Mouse (Mus musculus) frontal cortex, adult (tissue): ENCODE results near the gene Rspry1.

Source experiments
- ATAC-seq: cut with Nextera tagmentation; 2 replicates; pipeline ENCODE4 v1.9.2; 2017; ENCODE audit warnings: mild to moderate bottlenecking, moderate library complexity, mixed read lengths; ENCODE audit not compliant: low TSS enrichment

Rspry1 gene

DNA sequence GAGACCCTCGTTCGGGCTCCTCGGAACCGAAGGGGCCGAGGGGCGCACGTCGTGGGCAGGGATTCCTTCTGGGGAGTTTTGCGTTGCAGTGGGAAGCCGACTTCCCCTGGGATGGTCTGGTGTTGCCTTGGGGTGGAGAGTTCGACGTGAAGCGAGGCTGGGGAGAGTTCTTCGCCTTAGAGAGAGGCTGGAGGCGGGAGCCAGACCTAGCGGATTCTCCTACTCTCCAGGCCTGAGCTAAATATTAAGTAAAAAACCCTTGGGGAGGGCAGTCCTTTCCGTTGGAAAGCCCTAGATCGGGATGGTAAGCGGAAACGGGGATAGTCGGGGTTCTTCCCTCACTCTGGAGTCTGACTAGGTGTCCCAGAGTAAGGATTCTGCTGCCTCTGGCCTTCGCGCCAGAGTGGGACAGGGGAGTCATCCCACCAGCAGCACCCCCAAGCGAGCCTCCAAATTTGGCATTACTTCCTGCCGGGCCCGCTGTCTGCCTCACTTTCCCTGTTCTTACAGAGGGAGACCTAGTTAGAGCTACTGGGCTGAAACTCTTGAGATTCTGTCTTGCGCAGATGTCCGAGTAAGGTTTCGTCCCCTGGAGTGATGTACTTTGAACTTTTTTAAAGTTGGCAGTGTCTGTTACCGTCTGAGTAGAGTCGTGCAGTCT is 864 bp downstream of the Rspry1 start:
- ATAC-seq: no peak

DNA sequence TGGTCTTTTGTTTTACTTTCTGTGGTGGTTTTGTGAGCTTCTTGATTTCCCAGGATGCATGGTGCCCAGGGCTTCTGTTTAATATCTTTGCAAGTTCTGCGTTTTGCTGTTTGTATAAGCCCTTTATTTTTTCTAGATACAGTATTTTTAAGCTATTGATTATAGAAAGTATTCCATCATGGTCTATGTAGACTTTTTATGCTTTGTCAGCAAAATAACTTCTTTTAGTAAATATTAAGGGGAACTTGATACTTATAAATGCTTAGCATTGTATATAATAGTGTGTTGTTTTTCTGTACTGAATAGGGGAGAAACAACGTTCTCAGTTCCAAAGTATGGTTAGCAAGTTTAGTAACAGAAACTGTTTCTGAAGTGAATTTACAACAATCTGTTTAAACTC is 2.3 kb downstream of the Rspry1 start:
- no peak for ATAC-seq

DNA sequence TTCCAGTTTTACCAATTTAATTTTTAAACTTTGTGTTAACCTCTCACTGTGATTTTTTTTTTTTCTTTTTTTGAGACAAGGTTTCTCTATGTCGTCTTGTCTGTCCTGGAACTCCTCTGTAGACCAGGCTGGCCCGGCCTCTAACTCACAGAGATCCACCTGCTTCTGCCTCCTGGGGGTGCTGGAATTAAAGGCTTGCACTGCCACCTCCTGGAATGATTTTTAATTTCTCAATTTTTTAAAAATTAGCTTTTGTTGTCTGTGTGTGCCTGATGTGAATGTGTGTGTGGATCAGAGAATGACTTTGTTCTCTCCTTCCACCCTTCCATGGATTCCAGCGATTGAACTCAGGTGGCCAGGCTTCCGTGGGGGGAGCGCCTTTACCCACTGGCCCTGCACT is 5.3 kb downstream of the Rspry1 start:
- no peak for ATAC-seq

DNA sequence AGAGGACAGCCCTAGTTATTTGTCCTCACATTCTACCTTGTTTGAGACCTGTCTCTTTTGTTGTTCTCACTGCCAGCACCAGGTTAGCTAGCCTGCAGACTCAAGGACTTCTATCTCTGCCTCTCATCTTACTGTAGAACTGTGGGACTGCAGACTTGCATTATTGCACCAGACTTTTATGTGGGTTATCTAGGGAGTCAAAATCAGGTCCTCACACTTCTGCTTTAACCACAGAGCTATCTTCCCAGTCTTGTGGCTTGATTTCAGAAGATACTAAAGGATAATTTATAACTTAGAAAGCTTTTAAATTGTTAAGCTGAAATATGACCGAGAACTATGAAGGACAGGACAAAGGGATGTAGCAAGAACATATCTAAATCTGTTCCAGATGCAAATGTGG is 23.1 kb downstream of the Rspry1 start:
- no peak for ATAC-seq

DNA sequence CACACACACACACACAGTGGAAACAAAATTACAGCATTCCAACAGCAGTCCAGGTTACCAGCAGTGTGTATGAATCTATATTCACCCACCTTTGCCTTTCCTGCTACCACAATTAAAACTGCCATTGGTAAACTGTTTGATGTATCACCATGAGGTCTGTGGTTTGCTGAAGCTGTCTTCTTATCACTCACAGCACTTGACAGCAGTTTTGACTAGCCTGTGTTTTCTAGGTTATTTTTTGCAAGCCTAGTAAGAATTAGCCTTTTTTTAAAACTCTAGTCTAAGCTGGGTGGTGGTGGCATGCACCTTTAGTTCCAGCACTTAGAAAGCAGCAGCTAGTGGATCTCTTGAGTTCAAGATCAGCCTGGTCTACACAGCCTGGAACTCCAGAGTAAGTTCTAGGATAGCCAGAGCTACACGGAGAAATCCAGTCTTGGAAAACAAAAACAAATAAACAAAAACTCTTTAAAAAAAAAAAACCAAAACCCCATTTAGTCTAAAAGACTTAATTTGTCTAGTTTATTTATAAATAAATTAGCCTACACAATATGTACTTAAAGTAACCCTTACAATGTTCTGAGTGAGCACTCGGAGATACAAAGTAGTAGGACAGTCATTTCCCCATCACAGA is 31.9 kb downstream of the Rspry1 start:
- ATAC-seq: no peak

DNA sequence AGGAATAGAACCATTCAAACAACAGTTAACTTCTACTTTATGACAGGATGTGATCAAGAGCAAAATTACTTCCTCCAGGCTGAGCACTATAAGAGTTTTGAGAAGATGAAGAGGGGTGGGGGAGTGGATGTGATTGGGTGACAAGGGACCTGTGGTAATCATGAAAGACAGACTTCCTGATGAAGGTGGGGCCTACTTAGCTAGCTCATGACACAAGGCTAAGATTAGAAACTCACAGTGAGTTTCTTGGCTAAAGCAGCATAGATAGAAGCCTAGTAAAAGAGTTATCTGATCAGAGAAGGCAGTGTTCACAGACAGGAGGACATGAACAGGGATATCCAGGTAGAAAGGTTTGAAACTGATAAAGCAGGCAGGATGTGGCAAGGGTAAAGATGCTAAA is 32.5 kb downstream of the Rspry1 start:
- ATAC-seq: no peak

DNA sequence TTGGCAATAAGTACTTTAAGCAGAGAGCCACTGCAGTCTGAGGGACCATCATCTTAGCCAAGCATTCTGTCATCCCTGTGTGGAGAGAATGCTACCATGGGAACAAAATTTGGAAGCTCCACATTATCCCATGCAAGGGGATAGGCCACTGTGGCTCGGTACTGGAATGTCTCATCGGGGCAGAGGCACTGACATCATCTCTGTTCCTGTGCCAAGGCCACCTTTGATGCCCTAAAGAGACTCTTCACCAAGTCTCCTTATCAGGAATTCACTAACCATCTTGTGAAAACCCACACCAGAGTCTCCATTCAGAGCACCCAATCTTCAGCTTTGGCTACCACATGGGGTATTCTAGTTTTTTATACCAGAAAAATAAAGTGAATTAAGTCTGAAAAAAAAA is 39.4 kb downstream of the Rspry1 start:
- ATAC-seq: no peak

DNA sequence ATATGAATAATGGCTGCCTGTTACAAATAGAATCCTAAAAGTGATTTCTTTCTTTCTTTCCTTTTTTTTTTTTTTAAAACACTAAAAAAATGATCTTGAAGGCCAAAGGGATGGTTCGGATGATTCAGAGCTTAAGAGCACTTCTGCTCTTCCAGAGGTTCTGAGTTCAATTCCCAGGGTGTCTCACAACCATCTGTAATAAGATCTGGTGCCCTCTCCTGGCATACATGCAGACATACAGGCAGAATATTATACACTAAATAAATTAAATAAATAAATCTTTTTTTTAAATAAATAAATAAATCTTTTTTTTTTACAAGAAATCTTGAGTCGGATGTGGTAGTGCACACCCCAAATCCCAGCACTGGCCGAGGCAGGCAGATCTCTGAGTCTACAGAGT is 40.2 kb downstream of the Rspry1 start:
- no peak for ATAC-seq

DNA sequence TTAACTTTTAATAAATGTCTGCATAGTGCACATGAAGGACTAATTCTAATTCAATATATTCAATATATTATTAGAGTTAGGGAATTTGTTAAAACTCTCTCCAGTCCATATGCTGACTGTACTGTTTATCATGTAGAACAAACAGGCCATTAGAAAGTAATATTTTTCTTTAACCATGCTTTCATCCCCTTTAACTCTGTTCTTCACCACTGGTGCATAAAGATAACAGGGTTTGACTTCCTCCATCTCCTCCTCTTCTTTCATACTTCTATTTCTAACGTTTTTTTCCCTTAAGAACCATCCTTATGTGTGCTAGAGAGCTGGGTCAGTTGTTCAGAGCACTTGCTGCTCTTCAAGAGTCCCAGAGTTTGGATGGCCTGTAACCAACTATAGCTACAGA is 43.5 kb downstream of the Rspry1 start:
- no peak for ATAC-seq

DNA sequence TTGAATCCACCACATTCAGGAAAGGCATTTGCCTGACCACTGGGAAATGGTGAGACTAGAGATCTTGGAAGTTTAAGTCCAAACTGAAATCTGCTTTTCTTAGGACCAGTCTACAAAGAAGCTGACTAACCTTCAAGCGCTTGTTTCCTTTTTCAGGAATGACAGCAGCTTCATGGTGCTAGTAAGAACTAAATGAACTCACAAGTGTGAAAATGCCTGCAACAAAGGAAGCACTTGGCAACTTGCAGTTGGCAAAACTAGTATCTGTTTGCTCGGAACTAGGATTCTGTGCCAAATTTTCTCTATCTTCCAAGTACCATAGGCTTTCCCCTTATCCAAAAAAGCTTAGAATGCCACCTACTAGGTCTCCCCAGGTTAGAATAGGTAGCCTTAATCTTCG is 44.4 kb downstream of the Rspry1 start:
- peak; percentile 86 for ATAC-seq

DNA sequence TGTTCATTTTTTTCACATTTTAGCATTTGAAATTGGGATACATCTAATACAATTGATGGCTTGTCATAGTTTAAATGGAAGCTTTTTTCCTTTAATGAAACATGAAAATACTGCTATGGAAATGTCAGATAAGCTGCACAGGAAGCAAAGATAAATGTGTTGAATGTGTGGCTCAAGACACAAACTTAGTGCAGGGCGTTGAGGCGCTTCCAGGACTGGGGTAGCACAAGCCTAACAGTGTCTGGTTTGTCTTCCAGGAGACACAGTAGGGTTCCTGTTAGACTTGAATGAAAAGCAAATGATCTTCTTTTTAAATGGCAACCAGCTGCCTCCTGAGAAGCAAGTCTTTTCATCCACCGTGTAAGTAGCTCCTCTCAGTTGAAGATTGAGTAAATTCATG is 47.8 kb downstream of the Rspry1 start:
- ATAC-seq: no peak

DNA sequence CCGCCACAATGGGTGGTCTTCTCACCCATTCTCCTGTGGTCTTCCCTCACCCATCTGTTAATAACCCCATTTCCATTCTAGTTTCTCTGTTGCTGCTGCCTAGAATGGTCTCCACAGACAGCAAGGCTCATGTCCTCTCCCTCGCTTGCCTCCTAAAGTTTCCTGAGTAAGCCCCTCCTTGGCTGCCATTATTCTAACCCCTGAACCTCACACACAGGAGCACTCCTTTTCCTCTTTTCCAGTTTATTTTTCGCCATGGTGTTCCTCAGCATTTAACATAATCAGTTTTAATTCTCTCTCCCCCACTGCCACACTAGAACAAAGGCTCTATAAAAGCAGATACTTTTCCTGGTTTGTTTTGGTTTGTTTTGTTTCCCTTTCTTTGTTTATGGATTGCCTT is 51.2 kb downstream of the Rspry1 start:
- ATAC-seq: no peak

DNA sequence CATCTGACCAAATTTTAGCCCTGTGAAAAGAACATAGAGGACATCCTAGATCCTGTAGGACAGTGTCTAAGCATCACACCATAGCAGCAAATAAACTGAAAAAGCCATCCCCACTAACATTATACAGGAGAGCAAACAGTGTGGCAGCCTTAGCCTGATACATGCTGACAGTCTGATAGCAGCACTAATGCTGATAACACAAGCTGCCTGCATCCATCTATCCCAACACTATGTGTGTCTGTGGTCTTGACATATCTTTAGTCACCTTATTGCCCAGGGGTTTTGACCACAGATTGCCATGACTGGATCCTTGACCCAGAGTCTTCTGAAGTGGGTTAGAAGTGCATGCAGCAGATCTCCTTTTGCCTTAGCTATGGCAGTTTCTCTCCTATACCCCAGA is 53.3 kb downstream of the Rspry1 start:
- ATAC-seq: no peak

DNA sequence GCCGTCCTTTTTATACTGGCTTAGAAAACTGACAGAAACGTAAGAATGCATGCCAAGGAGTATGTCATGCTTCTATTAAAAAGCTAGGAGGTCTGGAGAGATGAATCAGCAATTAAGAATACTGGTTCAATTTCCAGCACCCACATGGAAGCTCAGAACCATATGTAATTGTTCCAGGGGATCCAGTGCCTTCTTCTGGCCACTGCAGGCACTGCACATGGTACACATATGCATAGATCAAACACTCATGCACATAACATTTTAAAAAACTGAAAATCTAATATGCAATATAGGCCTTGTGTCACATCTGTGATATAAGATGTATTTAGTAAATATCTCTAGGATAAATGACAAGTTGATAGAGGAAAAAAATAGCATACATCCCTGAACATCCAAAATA is 56.3 kb downstream of the Rspry1 start:
- no peak for ATAC-seq

DNA sequence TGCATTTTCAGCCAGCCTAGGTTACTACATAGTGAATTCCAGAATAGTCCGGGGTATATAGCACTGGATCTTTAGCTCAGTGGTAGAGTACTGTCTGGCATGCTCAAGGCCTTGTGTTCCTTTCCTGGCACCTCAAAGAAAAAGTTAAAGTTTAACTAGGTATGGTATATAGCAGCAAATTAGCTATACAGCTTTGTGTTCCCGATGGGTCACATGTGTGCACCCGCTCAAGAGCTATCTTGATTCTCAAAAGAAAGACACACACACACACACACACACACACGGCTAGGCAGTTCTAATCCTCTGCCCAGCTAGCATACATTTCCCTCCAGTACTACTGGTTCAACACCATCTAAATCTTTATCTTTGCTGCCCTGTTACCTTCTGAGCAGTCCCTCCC is 58.7 kb downstream of the Rspry1 start:
- ATAC-seq: no peak

DNA sequence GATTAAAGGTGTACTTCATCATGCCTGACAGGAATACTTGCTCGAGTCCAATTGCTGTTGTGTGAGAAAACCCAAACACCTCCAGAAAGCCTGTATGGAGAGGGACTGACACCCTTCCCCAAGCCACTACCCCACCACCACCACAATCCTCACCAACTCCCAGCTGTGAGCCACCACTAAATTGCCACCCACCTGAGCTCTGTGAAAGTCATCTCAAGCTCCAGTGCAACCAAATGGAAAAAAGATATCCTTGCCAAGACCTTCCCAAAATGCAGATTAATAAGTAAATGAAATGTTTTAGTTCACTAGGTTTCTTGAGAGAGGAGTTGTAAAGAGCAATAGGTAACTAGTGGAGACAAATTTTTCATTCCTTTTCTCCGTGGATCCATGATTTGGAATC is 63.0 kb downstream of the Rspry1 start:
- ATAC-seq: no peak

DNA sequence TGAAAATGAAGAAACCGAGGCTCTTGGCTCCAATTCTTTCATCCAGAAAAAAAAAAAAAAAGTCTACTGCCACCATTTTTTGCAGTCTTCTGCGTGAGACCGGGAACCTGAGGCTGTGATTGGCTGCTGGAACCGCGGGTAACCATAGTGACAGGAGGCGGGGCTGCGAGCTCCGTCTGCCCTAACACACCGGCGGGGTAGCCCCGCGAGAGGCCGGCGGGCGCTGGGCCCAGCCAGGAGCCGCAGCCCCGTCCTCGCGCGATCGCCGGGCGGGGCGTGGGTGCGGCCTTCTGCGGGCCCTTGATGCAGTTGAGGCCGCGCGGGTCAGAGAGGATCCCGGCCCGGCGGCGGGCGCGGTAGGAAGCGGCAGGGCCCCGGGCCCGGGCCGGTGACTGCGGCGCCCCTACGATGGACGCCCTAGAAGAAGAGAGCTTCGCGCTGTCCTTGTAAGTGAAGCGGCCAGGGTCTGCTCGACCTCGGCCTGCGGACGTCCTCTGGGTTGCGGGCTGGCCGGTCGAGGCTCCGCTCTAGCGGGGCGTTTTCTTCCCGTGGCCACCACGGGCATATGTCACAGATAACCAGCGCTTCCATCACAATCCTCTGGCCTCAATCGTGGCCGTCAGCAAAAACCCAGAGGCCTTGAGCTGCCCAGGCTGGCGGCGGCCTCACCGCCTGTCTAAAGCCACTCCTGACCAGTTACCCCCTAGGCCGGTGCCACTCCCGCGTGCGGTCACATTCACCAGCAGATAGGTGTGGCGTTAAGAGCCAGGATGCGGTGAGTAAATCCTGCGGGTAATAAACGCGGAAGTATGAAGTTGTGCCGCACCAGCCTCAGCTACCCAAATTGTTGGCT is 64.9 kb downstream of the Rspry1 start, which contains the start of gene Arl2bp:
Arl2bp (plus strand) TSS at position 145 of the 853 bp plus-strand sequence.
- peak; percentile 99 for ATAC-seq

DNA sequence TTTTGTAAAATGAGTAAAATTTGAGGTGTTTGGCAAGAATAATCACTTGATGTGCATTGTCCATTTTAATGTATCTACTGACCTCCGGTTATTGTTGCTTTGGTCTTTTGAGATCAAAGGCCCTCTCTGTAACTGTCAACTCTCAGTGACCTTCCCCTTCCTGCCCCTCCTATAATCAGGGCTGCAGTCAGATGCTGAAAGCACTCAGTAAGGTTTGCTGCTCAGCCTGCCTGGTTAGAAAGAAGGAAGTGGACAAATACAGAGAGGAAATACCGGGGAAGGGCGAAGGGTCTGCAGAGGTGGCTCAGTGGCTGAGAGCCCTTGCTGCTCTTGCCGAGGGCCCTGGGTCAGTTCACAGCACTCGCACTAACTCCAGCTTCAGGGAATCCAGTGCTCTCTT is 72.6 kb downstream of the Rspry1 start:
- ATAC-seq: no peak

DNA sequence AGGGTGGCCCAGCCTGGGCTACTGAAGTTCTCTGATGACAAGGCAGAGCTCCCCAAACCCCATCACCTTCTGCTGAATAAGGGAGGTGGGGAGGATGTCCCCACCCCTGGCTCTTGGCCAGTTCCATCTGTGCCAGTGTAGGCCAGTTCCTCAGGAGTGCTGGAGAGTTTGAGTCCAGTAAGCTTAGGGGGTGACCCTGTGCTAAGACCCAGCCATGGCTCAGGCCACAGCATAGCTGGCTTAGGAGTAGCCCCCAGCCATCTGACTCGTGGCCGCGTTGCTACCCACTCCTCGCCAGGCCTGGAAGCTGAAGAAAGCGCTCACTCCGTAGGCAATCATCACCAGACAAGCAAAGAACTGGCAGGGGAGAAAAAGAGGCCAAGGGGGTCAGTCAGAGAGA is 74.2 kb downstream of the Rspry1 start:
- ATAC-seq: no peak

DNA sequence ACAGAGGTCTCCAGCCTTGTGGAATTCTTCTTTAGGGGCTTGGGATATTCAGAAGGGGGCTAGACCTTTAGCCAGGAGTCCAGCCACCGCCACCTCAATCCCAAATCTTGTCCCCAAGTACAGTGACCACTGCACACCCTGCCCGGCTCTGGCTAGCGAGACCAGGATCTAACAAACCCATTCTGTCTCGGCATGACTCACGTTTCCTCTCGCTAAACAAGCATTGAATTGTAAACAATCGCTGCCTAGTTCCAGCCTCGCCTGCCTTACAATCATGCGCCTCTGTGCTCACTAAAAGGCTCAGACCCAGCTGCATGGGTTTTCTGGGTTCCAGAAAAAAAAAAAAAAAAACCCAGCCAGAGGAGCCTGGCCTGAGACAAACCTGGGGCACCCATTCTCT is 76.8 kb downstream of the Rspry1 start:
- ATAC-seq: peak; percentile 82

DNA sequence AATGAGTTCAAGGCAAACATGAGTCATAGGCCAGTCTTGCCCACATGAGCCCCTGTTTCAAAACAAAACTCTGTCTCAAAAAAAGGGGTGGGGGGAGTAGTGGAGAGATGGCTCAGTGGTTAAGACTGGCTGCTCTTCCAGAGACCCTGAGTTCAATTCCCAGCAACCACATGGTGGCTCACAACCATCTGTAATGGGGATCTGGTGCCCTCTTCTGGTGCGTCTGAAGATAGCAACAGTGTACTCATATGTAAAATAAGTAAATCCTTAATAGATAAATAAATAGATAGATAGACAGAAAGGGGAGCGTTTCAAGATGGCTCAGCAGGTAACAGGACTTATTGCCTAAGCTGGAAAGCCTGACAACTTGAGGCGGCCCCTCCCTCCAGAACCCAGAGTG is 78.7 kb downstream of the Rspry1 start:
- no peak for ATAC-seq

DNA sequence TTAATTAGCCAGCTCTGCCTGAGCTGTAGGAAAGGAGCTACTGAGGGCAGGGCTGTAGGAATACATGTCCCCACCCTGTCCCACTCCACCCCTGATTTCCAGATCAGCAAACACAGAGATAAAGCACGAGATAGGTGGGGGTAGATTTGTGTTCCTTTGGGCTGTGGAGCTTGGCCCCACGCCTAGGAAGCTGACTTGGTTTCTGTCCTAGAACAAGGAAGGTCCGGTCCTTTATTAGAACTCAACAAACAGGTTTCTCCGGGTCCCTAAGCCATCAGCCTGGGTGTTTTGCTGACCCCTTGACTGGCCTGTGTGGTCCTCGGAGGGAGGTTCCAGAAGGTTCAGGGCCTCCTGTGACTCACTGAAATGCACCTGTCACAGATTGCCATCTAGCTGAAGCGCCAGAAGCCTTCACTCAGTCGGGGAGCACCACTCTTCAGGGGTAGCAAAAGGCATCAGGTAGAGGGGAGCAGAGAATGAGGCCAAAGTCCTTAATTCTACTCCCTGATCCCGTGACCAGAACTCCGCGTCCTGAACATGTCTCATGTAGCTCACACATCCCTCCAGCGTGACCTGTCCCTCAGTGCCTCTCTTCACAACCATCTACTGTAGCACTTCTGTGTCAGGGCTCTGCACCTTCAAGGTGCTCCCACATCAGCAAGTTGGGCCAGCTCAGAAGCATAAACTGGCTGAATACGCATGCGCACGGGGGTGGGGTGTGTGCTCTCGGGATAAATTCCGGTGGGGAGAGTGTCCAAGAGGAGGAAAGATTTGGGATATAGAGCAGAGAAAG is 81.2 kb downstream of the Rspry1 start:
- no peak for ATAC-seq
